15 mouse cellular contexts compared by ENCODE assay signal in genomic region chr7:143286532-143287290, GRCm38 (mm10).
A peak's percentile ranks its signal among the peaks of the same experiment; 100 is the strongest.
DNase-seq lines count a peak whose midpoint lies in the region; ATAC-seq and TF ChIP-seq lines count a peak whose summit lies in the region.
"Had no signal": no experiment of that assay in that cellular context is flagged by ENCODE, and none has a peak within 500 bp of the region (broad histone marks: within the 10 kb centered on the region; RNA-seq: fewer than 3 reads in every experiment).

No protein-coding gene starts in this region.

- no peak for TF ChIP-seq POLR2A in liver, adult 2 months (IDR thresholded peaks at IDR 0.05; ENCODE audit: extremely low read depth, insufficient read depth, low read length)

- peak; percentile 32 for DNase-seq in ovary, adult 18-20 months (ENCODE audit: low spot score)
- no peak for DNase-seq in ovary, postnatal 14 days (ENCODE audit: low spot score)
- peak; percentile 79 for DNase-seq in liver, adult 2 months (ENCODE audit: extremely low read depth, low read depth, low spot score)
- DNase-seq in urinary bladder, adult 18-20 months (ENCODE audit: low spot score in 2 of 2), result no peak
- no peak for DNase-seq in cerebellum, postnatal 10 days
- DNase-seq: cerebellum, adult 11-12 months; heart, postnatal 4 days; layer of hippocampus, adult 9-11 months; lung, postnatal 14 days; thymus, postnatal 36 days had no signal

- no peaks in the 10 kb centered on the region for H3K36me3 ChIP-seq in intestine, postnatal 0 days (ENCODE audit: control insufficient read depth, insufficient read depth)
- H3K36me3 ChIP-seq in liver, adult 2 months (ENCODE audit: control insufficient read depth, insufficient read depth, low read length), result no peaks in the 10 kb centered on the region

- ATAC-seq in intestine, postnatal 0 days, result peak; percentile 42
- ATAC-seq in megakaryocyte progenitor cell, adult 5-6 weeks (replicated peaks; ENCODE audit: poor library complexity), result no peak

- H3K79me2 ChIP-seq in liver, adult 2 months (ENCODE audit: control insufficient read depth, insufficient read depth, low read length), result peaks cover 37% of the 10 kb centered on the region

- no peaks in the 10 kb centered on the region for H3K27me3 ChIP-seq in intestine, postnatal 0 days (replicated peaks; ENCODE audit: control insufficient read depth, insufficient read depth, low read length)
- no peaks in the 10 kb centered on the region for H3K27me3 ChIP-seq in liver, adult 2 months (ENCODE audit: control insufficient read depth, insufficient read depth, low read length)
- H3K27me3 ChIP-seq: embryonic facial prominence, embryonic 12.5 days; heart, embryonic 13.5 days had no signal

- H3K9ac ChIP-seq in intestine, postnatal 0 days (ENCODE audit: low read depth, low read length), result no peak overlapping the region
- H3K9ac ChIP-seq in liver, adult 2 months (ENCODE audit: low read depth, low read length), result no peak overlapping the region
- H3K9ac ChIP-seq: embryonic facial prominence, embryonic 12.5 days; heart, embryonic 13.5 days had no signal

- no peak for TF ChIP-seq CTCF in intestine, postnatal 0 days (IDR thresholded peaks at IDR 0.05; ENCODE audit: low read depth)
- TF ChIP-seq CTCF in liver, adult 2 months (IDR thresholded peaks at IDR 0.05; ENCODE audit: low read depth, low read length), result no peak

- H3K4me3 ChIP-seq in intestine, postnatal 0 days (ENCODE audit: low read depth, low read length), result no peak overlapping the region
- H3K4me3 ChIP-seq in liver, adult 2 months (ENCODE audit: insufficient read depth, low read depth, low read length), result no peak overlapping the region
- H3K4me3 ChIP-seq: embryonic facial prominence, embryonic 12.5 days; heart, embryonic 13.5 days had no signal

- WGBS in intestine, postnatal 0 days, result 32% methylated on average over 8 of the region's 8 CpGs
- WGBS in liver, adult 2 months, result 17% methylated on average over 8 of the region's 8 CpGs

- H3K9me3 ChIP-seq in intestine, postnatal 0 days (ENCODE audit: control insufficient read depth), result no peaks in the 10 kb centered on the region
- H3K9me3 ChIP-seq: embryonic facial prominence, embryonic 12.5 days; heart, embryonic 13.5 days had no signal

- H3K4me1 ChIP-seq in intestine, postnatal 0 days (replicated peaks; ENCODE audit: control insufficient read depth, insufficient read depth, low read length), result peaks cover 21% of the 10 kb centered on the region
- peaks cover 33% of the 10 kb centered on the region for H3K4me1 ChIP-seq in liver, adult 2 months (ENCODE audit: control insufficient read depth, insufficient read depth, low read length)

- H3K4me2 ChIP-seq in intestine, postnatal 0 days (replicated peaks; ENCODE audit: low read depth), result peak overlapping the region; percentile 17; the same call in 1 of the 2 replicates
- H3K4me2 ChIP-seq: embryonic facial prominence, embryonic 12.5 days; heart, embryonic 13.5 days; midbrain, embryonic 11.5 days had no signal

- H3K27ac ChIP-seq in intestine, postnatal 0 days (ENCODE audit: low read depth, low read length), result peak overlapping the region; percentile 68; the same call in 1 of the 2 replicates
- H3K27ac ChIP-seq in liver, adult 2 months (replicated peaks; ENCODE audit: insufficient read depth, low read depth, low read length), result 0 out of 2 replicates have a peak overlapping the region, but pooled peaks have one; percentile 25
- H3K27ac ChIP-seq: embryonic facial prominence, embryonic 12.5 days; heart, embryonic 13.5 days had no signal

Comparison
In these comparisons a context has a peak if more than half of its experiments do, and no peak if none do; other contexts are left out.
1. DNase-seq: peak in ovary, adult 18-20 months (single experiment) and liver, adult 2 months (single experiment); none in ovary, postnatal 14 days (single experiment), urinary bladder, adult 18-20 months (0 of 2) and cerebellum, postnatal 10 days (0 of 2).